Mouse (Mus musculus) small intestine, adult 2 months (tissue): ENCODE data around the gene Tbc1d14.

Source experiments
- CTCF ChIP-seq: fragments of 200-500 bp; IDR thresholded peaks from 2 replicates; pipeline ENCODE4 v1.5.1; 2012; ENCODE audit warnings: low read depth, mild to moderate bottlenecking, control low read depth, inconsistent platforms, low read length, moderate library complexity, mixed read lengths; ENCODE audit not compliant: insufficient replicate concordance, insufficient read length; ENCODE audit errors: extremely low read depth
- POLR2A ChIP-seq: fragments of 200-500 bp; IDR thresholded peaks from 2 replicates; pipeline ENCODE4 v1.6.1; 2012; ENCODE audit warnings: low read depth, mild to moderate bottlenecking, control low read depth, inconsistent platforms, low read length, moderate library complexity

DNA sequence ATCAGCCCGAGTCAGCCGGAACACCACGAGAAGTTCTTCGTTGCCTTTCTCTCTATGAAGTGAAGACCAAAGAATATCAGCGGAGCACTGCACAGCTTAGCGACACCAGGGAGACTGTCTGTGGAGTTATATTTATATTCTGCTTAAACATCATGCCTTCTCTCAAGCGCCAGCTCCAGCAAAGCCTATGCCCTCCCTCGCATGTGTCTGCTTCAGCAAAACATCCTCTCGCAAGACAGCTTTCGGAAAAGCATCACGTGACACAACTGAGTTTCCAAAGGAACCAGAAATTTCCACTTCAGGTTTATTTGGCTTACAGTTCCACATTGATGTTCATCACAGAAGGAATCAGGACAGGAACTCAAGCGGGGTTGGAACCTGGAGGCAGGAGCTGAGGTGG, 145.2 kb downstream of the Tbc1d14 start:
- TF ChIP-seq POLR2A: no peak
- TF ChIP-seq CTCF: no peak
